Mouse (Mus musculus): ENCODE results near the gene Cacna2d1.

Cacna2d1 gene

DNA sequence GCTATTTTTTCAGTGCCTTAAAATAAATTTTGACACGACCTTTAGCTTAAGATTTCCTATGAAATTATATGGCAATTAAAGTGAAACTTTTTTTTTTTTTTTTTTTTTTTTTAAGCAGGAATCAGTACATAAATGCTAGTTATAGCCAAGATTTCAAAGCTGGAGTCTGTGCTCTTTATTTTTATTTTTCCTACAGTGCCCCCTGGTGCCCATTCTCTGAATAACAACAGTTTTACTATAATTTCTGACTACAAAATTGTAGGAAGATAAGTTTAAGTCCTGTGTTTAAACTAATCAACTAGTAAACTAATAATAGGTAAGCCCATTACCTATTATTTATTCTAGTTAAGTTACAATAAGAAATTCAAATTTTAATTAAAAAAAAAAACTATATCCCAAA lies 358.7 kb downstream of the Cacna2d1 start:
- no peak for DNase-seq (ENCODE audit: low spot score)

DNA sequence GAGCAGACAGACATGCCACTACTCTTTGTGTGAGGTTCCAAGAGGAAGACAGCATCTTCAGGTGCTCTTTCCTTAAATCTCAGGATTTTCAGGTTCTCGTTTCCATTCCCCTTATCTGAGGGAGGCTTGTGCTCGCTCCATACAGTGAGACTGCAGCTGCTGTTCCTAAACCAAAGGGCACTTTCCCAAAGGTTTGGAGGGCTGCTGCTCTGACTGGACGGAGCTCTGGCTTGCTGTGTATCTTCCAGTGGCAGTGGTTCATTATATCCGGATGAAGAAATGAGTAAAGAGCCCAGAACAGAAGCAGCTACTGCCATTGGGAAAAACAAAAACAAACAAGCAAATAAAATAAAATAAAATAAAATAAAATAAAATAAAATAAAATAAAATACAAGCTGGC lies 359.3 kb downstream of the Cacna2d1 start:
- DNase-seq (ENCODE audit: low spot score), result no peak

DNA sequence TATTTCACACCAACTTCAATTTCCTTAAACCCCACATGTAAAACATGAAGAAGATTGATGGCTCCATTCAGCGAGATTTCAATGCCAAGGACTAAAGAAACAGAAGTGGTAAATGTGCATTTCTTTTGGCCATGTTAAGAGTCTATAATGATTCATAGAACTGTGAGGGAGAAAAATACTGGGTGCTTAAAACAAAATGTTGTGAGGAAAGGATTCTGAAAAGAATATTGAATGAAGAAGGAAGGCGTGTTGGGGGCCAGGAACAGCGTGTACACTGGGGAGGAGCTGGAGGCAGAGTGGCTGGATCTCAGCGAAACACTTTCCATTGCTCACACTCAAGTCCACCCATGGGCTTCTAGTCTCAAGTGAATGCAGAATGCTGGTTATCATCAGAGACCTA lies 360.2 kb downstream of the Cacna2d1 start:
- DNase-seq (ENCODE audit: low spot score), result no peak

GRCm38 (mm10) chr5:16297170-16297771 lies 362.8 kb downstream of the Cacna2d1 start:
- no peak for DNase-seq (ENCODE audit: low spot score)

DNA sequence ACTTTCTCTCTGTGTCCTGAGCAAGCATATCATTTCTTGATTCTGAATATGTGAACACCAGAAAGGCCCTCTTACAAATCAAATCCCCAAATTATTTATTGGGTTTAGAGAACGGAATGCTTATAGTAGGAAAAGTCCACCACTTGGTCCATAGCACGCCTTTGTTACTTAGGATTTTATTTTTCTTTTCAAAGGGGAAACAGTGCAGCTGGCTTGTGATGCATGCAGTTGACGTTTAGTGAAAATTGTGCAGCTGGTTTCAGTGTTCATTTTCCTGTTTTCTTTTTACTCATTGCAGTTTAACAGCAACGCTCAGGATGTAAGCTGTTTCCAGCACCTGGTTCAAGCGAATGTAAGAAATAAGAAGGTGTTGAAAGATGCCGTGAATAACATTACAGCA lies 365.1 kb downstream of the Cacna2d1 start:
- no peak for DNase-seq (ENCODE audit: low spot score)

DNA sequence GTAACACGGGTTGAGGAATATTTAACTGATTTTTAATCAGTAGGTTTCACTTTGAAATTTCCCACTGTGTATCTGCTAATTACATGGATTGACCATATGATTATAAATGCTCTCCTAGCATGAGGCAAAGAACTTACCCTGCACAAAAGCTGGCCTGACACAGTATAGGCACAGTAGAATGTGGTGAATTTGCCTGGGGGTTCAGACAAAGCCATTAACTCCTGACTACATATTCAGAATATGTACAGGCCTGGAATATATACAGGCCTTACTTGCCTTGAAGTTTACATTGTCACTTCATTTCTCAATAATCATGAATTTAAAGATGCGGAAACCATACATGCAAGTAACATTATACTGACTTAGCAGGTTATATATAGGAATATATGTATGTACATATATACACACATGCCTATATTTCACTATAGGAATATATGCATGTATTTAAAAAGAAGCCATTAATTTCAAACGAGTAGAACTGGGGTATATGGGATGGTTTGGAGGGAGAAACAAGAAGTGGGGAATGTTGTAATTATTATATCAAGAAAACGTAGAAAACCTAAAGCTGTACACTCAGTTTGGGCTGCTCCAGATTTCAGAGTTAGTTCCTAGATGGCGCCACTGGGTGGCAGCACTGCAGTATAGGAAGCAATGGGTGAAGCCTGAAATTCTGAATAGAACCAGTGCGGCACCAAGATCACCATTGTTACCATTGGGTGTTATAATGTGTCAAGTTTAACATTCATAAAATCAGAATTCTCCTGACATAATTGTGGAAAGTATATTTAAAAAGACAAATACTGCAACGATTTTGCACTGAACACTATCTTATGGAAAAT lies 374.9 kb downstream of the Cacna2d1 start:
- peak; percentile 79 for DNase-seq (ENCODE audit: low spot score)

DNA sequence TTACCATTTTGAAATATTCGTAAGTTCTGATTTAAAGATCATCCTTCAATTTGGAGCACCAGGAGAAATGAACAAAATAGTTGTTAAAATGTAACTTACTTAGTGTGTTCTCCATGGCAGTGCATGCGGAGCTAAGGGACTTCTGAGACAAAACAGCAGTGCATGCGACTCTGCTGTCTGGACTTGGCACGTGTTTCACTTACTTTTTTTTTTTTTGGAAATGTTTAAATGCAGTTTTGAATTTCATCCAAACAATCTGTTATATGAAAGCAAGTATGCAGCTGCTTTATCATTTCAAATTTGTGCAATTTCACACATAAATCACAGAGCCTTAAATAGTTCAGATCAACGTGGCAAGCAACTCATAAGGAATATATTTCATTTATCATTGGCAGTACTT lies 379.8 kb downstream of the Cacna2d1 start:
- no peak for DNase-seq (ENCODE audit: low spot score)

DNA sequence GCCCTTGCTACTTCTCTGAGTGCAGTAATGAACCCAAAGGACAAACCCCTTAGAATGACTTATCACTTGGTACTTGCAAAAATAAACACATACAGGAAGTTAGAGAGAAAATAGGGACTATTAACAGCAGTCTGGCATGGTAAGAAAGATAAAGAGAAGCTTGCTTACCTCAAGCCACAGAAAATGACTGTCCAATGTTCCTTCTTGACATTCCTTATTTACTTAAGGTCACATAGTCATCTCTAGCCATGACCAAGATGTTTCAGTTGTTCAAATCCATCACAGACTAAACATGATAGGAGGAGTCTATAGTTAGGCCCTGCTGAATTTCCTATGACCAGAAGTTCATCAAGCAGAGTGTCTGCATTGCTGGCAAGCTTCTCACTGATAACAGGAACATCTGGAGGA lies 381.5 kb downstream of the Cacna2d1 start:
- no peak for DNase-seq (ENCODE audit: low spot score)

DNA sequence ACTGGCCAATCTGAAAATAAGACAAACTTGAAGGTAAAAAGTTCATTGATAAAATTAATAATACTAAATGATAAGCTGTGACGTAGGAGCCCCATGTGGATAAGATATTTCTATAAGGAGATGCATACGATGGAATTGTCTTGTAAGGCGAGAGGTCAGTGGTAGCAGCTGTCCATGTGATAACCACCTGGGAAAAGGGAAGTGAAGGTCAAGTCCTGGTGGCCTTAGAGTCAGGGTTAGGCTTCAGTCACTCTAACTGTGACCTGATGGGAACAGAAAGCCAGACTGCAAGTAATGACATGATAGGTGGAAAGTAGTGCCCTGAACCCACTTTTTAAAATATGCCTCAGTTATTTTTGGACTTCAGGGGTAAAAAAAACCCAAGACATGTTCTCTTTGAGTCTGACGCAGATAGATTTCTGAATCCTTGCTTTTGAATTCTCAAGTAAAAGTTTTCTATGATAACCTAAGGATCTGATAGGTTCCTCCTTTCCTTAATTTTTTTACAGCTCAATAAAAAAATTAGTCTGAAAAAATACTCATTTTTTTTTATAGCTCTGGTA lies 383.3 kb downstream of the Cacna2d1 start:
- DNase-seq (ENCODE audit: low spot score), result peak; percentile 13

DNA sequence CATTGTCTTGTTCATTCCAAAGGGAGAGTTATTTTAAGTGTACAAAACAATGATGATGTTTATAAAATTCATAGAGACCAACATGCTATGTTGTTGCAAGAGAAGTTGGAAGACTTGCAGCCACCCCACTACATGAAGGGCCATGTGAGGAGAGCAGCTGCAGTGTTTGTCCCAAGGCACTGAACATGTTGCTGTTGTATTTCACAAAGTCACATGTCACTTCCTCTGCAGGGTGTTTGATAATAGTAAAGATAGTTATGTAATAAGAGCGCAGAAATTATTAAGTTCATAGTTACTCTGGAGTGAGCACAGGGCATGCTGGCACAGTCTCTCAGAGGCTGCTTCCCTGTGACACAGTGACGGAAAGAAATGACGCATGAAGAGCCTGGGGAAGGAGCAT lies 392.1 kb downstream of the Cacna2d1 start:
- no peak for DNase-seq (ENCODE audit: low spot score)

DNA sequence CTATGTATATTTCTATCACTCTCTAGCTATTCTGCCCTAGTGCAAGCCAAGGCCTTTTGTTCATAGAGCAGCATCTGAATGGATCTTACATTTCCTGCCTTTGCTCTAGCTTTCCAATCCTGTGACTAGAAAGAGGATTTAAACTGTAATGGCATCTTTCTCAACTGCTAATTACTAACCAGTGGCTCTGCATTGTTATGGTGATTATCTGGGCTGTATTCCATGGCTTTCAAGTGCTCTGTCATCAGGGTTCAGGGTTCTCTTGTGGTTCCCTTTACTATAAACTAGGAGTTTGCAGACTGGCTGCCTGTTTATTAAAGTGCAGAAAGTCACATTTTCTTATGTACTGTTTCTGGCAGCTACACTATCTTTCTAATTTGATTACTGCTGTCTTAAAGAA lies 410.9 kb downstream of the Cacna2d1 start:
- no peak for DNase-seq (ENCODE audit: low spot score)

GRCm38 (mm10) chr5:16355816-16356215 lies 421.3 kb downstream of the Cacna2d1 start:
- no peak for DNase-seq (ENCODE audit: low spot score)

DNA sequence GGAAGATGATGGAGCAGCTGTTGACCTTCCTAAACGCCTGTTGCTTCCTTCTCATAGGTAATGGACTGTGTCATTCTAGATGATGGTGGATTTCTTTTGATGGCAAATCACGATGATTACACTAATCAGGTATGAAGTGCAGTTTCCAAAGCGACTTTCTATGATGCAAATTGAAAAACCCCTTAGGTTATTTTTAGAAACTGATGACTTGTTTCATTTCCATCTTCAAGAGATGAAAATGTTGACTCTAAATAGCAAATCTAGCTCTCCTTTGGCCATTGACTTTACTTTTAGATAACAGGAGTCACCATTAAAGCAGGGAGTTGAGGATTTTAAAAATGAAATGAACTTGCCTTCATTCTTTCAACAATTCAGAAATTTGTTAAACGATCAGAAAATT lies 423.2 kb downstream of the Cacna2d1 start:
- DNase-seq (ENCODE audit: low spot score), result no peak

GRCm38 (mm10) chr5:16362076-16362475 lies 427.6 kb downstream of the Cacna2d1 start:
- DNase-seq (ENCODE audit: low spot score), result no peak

GRCm38 (mm10) chr5:16363171-16363570 lies 428.7 kb downstream of the Cacna2d1 start:
- no peak for DNase-seq (ENCODE audit: low spot score)

- DNase-seq (ENCODE audit: low spot score), result no peak
Measured at GRCm38 (mm10) chr5:16370706-16371105, 436.2 kb downstream of the Cacna2d1 start.

GRCm38 (mm10) chr5:16373966-16374365 lies 439.5 kb downstream of the Cacna2d1 start:
- no peak for DNase-seq (ENCODE audit: low spot score)

GRCm38 (mm10) chr5:16376329-16376908 lies 441.9 kb downstream of the Cacna2d1 start:
- no peak for DNase-seq (ENCODE audit: low spot score)

DNA sequence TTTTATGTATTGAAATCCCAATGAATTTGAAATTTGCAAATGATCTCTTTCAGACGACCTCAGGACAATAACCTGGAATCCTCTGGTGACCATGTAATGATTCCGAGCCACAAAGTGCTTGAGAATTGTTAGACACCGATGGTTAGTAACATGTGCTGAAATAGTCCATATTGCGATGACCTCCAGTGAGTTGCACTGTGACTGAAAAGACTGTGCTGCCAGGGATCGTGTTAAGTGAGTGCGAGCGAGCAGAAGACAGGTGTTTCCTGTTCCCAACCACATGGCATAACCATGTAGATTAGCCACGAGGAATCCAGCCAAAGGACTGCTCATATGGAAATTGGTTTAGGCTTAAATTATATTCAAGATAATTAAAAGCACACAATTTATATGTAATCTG lies 475.5 kb downstream of the Cacna2d1 start:
- DNase-seq (ENCODE audit: low spot score), result no peak

DNA sequence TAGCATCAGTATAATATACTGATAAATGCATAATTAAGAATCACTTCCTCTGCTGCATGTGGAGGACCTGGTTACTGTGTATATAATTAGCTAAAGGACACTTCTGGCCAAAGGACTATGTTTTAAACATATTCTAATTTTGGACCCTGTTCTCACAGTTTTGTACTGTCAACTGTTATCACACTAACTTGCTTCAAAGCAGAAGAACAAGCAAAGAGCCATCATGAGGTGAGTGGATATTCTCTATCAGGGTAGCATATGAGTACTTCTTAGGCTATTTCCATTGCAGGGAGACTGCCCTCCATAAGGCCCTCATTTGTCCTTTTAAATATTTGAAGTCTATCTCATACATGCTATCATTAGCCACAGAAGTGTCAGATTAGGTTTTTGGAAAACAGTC lies 480.2 kb downstream of the Cacna2d1 start:
- DNase-seq (ENCODE audit: low spot score), result no peak

DNA sequence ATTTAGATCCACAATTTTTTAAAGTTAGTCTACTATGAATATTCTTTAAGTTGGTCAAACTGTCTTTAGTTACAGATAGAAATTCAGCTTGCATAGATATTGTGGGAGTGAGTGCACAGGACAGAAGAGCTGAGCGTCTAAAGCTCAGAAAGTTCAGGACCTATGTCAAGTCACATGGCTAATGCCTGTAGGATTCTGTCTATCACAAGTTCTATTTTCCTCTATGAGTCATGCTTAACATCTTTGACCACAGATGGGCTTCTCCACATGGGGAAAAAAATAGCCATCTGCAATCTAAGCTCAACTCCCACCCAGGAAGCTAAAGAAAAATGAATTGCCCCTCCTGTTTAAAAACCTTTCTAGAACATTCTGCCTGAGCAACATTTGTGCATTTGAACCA lies 483.5 kb downstream of the Cacna2d1 start:
- no peak for DNase-seq (ENCODE audit: low spot score)

GRCm38 (mm10) chr5:16418504-16418903 lies 484.0 kb downstream of the Cacna2d1 start:
- DNase-seq (ENCODE audit: low spot score), result no peak
